Mouse (Mus musculus) lung, postnatal 0 days (tissue): ENCODE data around the gene Snupn. TPM values are rescaled to one million over a fixed set of nuclear protein-coding genes. Genes with fewer than 3 reads are reported as not detected.

Experiments used
- ATAC-seq: fragments of 200-750 bp; cut with Nextera tagmentation; 2 replicates; pipeline ENCODE4 v1.8.0; 2017; ENCODE audit warnings: moderate library complexity
- DNase-seq: peaks from one replicate; pipeline ENCODE4 v3.0.0-alpha.2; 2016; ENCODE audit warnings: low spot score
- H3K27ac ChIP-seq: fragments of 300-500 bp; sonication (generic); 2 replicates; pipeline ENCODE4 v1.5.1; 2014; ENCODE audit warnings: antibody characterized with exemption, mild to moderate bottlenecking, low read length, mixed read lengths
- H3K27me3 ChIP-seq: fragments of 300-500 bp; sonication (generic); replicated peaks from 2 replicates; pipeline ENCODE4 v1.6.1; 2014; ENCODE audit warnings: low read length, mixed read lengths; ENCODE audit not compliant: insufficient read depth
- H3K36me3 ChIP-seq: fragments of 300-500 bp; sonication (generic); 2 replicates; pipeline ENCODE4 v1.6.1; 2014; ENCODE audit warnings: low read length, mixed read lengths; ENCODE audit not compliant: insufficient read depth
- H3K4me1 ChIP-seq: fragments of 300-500 bp; sonication (generic); 2 replicates; pipeline ENCODE4 v1.6.1; 2014; ENCODE audit warnings: antibody characterized with exemption, low read depth, low read length, mixed read lengths; ENCODE audit not compliant: insufficient read depth
- H3K4me2 ChIP-seq: fragments of 300-500 bp; sonication (generic); replicated peaks from 2 replicates; pipeline ENCODE4 v1.6.1; 2014; ENCODE audit warnings: low read depth, mild to moderate bottlenecking, low read length, moderate library complexity, mixed read lengths
- H3K4me3 ChIP-seq: fragments of 300-500 bp; sonication (generic); 2 replicates; pipeline ENCODE4 v1.5.1; 2014; ENCODE audit warnings: low read depth, low read length
- H3K9ac ChIP-seq: fragments of 300-500 bp; sonication (generic); replicated peaks from 2 replicates; pipeline ENCODE4 v1.6.1; 2014; ENCODE audit warnings: low read depth, mild to moderate bottlenecking
- H3K9me3 ChIP-seq: fragments of 300-500 bp; sonication (generic); 2 replicates; pipeline ENCODE4 v1.6.1; 2016; ENCODE audit warnings: low read length, mixed read lengths
- CTCF ChIP-seq: IDR thresholded peaks from 2 replicates; pipeline ENCODE4 v1.5.1; 2016; ENCODE audit warnings: antibody characterized with exemption, mild to moderate bottlenecking
- EP300 ChIP-seq: IDR thresholded peaks from 2 replicates; pipeline ENCODE4 v1.6.1; 2016; ENCODE audit warnings: antibody characterized with exemption, mild to moderate bottlenecking, control low read depth
- WGBS: fragments of 180-500 bp; shearing (Covaris S2); extraction: QIAGEN DNeasy Blood & Tissue Kit; methylation state at CpG from one replicate; pipeline ENCODE4 v1.1.7; 2014; 5-methylcytosine and 5-hydroxymethylcytosine counted together
- polyA plus RNA-seq: library from polyadenylated mRNA; unstranded; fragments of >200 nt; fragmentation: Nextera tagmentation; extraction: Ambion mirVana; gene quantifications from 2 replicates; pipeline ENCODE4 v1.2.1, GENCODE M21; 2015

Snupn gene
- polyA plus RNA-seq, 1 experiment from 2014 or later, result 12.7 TPM

DNA sequence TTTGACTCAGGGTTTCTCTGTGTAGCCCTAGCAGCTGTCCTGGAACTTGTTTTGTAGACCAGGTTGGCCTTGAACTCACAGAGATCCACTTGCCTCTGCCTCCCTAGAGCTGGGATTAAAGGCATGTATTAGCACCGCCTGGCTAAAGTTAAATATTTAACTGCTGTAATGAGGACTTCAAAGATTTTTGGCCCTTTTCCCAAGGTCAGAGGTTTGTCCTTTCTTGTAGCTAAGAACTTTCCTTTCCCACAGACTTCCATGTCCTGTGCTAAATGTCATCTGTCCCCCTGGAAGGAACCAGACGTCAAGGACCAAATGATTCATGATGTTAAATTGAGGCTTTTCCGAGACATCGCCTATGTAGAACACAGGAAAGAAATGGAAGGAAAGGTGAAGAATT is 52.3 kb downstream of the Snupn start:
- DNase-seq, result no peak
- Histone ChIP-seq H3K4me3 (no peak overlapping the region), H3K9ac (no peak overlapping the region), H3K4me1 (no peaks in the 10 kb centered on the region), H3K27me3 (no peaks in the 10 kb centered on the region), H3K9me3 (no peaks in the 10 kb centered on the region), H3K36me3 (no peaks in the 10 kb centered on the region), H3K27ac (no peak overlapping the region), H3K4me2 (no peak overlapping the region)
- no peak for ATAC-seq
- WGBS, result 34% methylated on average over 4 of the region's 4 CpGs
- no peak for TF ChIP-seq EP300
- TF ChIP-seq CTCF, result no peak

- ATAC-seq (no peak), DNase-seq (no peak)
- H3K9ac ChIP-seq, result no peak overlapping the region
- WGBS, result 89% methylated on average over 1 of the region's 1 CpGs
- no peak overlapping the region for H3K27ac ChIP-seq
- no peaks in the 10 kb centered on the region for H3K27me3 ChIP-seq
- H3K4me3 ChIP-seq, result no peak overlapping the region
- H3K9me3 ChIP-seq, result 0 out of 2 replicates have a peak, but pooled peaks cover 3% of the 10 kb centered on the region
- H3K4me2 ChIP-seq, result no peak overlapping the region
- H3K4me1 ChIP-seq, result no peaks in the 10 kb centered on the region
- TF ChIP-seq CTCF, result no peak
- no peak for TF ChIP-seq EP300
- H3K36me3 ChIP-seq, result no peaks in the 10 kb centered on the region
Observed at GRCm38 (mm10) chr9:57012393-57012792, 61.7 kb downstream of the Snupn start.

GRCm38 (mm10) chr9:57012895-57013294 is 62.2 kb downstream of the Snupn start:
- no peak overlapping the region for H3K4me3 ChIP-seq
- no peaks in the 10 kb centered on the region for H3K27me3 ChIP-seq
- ATAC-seq, result no peak
- H3K9ac ChIP-seq, result no peak overlapping the region
- no peaks in the 10 kb centered on the region for H3K36me3 ChIP-seq
- no peak overlapping the region for H3K27ac ChIP-seq
- 0 out of 2 replicates have a peak, but pooled peaks cover 3% of the 10 kb centered on the region for H3K9me3 ChIP-seq
- no peak for DNase-seq
- no peaks in the 10 kb centered on the region for H3K4me1 ChIP-seq
- WGBS, result 77% methylated on average over 4 of the region's 4 CpGs
- TF ChIP-seq EP300, result no peak
- no peak for TF ChIP-seq CTCF
- no peak overlapping the region for H3K4me2 ChIP-seq

DNA sequence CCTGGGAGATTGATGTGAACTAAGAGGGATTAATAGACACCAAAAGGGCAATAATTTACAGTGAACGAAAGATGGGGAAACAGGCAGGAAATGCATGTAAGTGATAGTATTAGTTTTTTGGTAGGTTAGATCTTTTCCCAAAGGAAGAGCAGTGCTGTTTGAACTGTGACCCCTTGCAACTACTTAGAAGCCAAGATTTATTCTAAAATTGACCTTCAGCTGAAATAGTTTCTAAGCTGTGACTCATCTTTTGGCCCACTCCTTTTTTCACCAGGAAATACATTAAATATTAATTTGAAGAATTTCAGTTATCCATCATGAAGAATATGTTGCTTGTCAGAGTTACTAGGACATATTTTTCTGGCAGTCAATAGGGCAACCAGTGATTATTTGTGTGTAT is 63.1 kb downstream of the Snupn start:
- H3K36me3 ChIP-seq, result no peaks in the 10 kb centered on the region
- TF ChIP-seq CTCF, result no peak
- TF ChIP-seq EP300, result no peak
- H3K27ac ChIP-seq, result no peak overlapping the region
- 75% methylated on average over 1 of the region's 1 CpGs for WGBS
- no peaks in the 10 kb centered on the region for H3K27me3 ChIP-seq
- no peak overlapping the region for H3K9ac ChIP-seq
- H3K4me3 ChIP-seq, result no peak overlapping the region
- H3K9me3 ChIP-seq, result 0 out of 2 replicates have a peak, but pooled peaks cover 3% of the 10 kb centered on the region
- no peak overlapping the region for H3K4me2 ChIP-seq
- DNase-seq (peak; percentile 41), ATAC-seq (no peak)
- no peaks in the 10 kb centered on the region for H3K4me1 ChIP-seq

GRCm38 (mm10) chr9:57014766-57015165 is 64.1 kb downstream of the Snupn start:
- H3K36me3 ChIP-seq, result no peaks in the 10 kb centered on the region
- TF ChIP-seq EP300 (no peak), CTCF (peak; percentile 51)
- H3K9ac ChIP-seq, result no peak overlapping the region
- WGBS, result 67% methylated on average over 1 of the region's 1 CpGs
- 0 out of 2 replicates have a peak, but pooled peaks cover 3% of the 10 kb centered on the region for H3K9me3 ChIP-seq
- no peak overlapping the region for H3K4me3 ChIP-seq
- no peak for ATAC-seq
- no peaks in the 10 kb centered on the region for H3K4me1 ChIP-seq
- no peak overlapping the region for H3K4me2 ChIP-seq
- no peak for DNase-seq
- H3K27ac ChIP-seq, result no peak overlapping the region
- H3K27me3 ChIP-seq, result no peaks in the 10 kb centered on the region

- H3K9me3 ChIP-seq, result 0 out of 2 replicates have a peak, but pooled peaks cover 3% of the 10 kb centered on the region
- no peaks in the 10 kb centered on the region for H3K27me3 ChIP-seq
- H3K4me1 ChIP-seq, result no peaks in the 10 kb centered on the region
- peak overlapping the region; percentile 38; the same call in 1 of the 2 replicates for H3K27ac ChIP-seq
- H3K4me2 ChIP-seq, result no peak overlapping the region
- 66% methylated on average over 1 of the region's 1 CpGs for WGBS
- peaks cover 3% of the 10 kb centered on the region; the same call in 1 of the 2 replicates for H3K36me3 ChIP-seq
- TF ChIP-seq EP300 (no peak), CTCF (no peak)
- ATAC-seq, result peak; percentile 73
- H3K9ac ChIP-seq, result no peak overlapping the region
- peak; percentile 76 for DNase-seq
- no peak overlapping the region for H3K4me3 ChIP-seq
Observed at GRCm38 (mm10) chr9:57017631-57018030, 67.0 kb downstream of the Snupn start.

GRCm38 (mm10) chr9:57031756-57032155 is 81.1 kb downstream of the Snupn start:
- no peak overlapping the region for H3K4me3 ChIP-seq
- ATAC-seq (no peak), DNase-seq (no peak)
- H3K27me3 ChIP-seq, result no peaks in the 10 kb centered on the region
- 97% methylated on average over 1 of the region's 1 CpGs for WGBS
- no peak overlapping the region for H3K27ac ChIP-seq
- H3K9me3 ChIP-seq, result no peaks in the 10 kb centered on the region
- H3K9ac ChIP-seq, result no peak overlapping the region
- H3K4me2 ChIP-seq, result no peak overlapping the region
- TF ChIP-seq EP300 (no peak), CTCF (no peak)
- no peaks in the 10 kb centered on the region for H3K4me1 ChIP-seq
- peaks cover 6% of the 10 kb centered on the region; the same call in 1 of the 2 replicates for H3K36me3 ChIP-seq

Other genes with a start within 250 kb of the Snupn start
- gene Lingo1, start 154.4 kb upstream of the Snupn start, polyA plus RNA-seq, result 1.3 TPM in 2 replicates
- 0.30 TPM in 1 of 2 replicates, not detected in the other for gene Odf3l1, start 86.2 kb upstream of the Snupn start, polyA plus RNA-seq
- 9.1 and 10.4 TPM in 2 replicates for gene Cspg4, start 85.8 kb upstream of the Snupn start, polyA plus RNA-seq
- gene Snx33, start 22.5 kb upstream of the Snupn start, polyA plus RNA-seq, result 8.7 and 8.9 TPM in 2 replicates
- gene Imp3, start 13.4 kb upstream of the Snupn start, polyA plus RNA-seq, result 84.7 and 87.7 TPM in 2 replicates
- gene Ptpn9, start 44.0 kb downstream of the Snupn start, polyA plus RNA-seq, result 20.1 and 22.8 TPM in 2 replicates
- 14.3 and 17.5 TPM in 2 replicates for gene Sin3a, start 121.2 kb downstream of the Snupn start, polyA plus RNA-seq
- 36.1 and 38.8 TPM in 2 replicates for gene Man2c1, start 179.8 kb downstream of the Snupn start, polyA plus RNA-seq
- gene Neil1, start 197.4 kb downstream of the Snupn start, polyA plus RNA-seq, result 6.2 and 7.2 TPM in 2 replicates
- 81.5 and 106 TPM in 2 replicates for gene Commd4, start 207.5 kb downstream of the Snupn start, polyA plus RNA-seq